Mouse (Mus musculus) layer of hippocampus, adult 11-12 months (tissue): ENCODE data around the gene Fcgrt.
"Not testable (repeated sequence)": the region's sequence is repeated elsewhere in the genome, so short reads cannot be mapped to it uniquely, and the experiment has no call there.

Experiments used
- DNase-seq: peaks from one replicate; pipeline ENCODE4 v3.0.0; 2022; ENCODE audit warnings: low spot score

Gene Fcgrt

GRCm38 (mm10) chr7:45110089-45110488 is 6.4 kb upstream of the Fcgrt start:
- not testable (repeated sequence) for DNase-seq

GRCm38 (mm10) chr7:45107052-45107645 is 3.5 kb upstream of the Fcgrt start:
- DNase-seq: no peak

GRCm38 (mm10) chr7:45106441-45106840 is 2.8 kb upstream of the Fcgrt start:
- DNase-seq: no peak

GRCm38 (mm10) chr7:45105491-45105890 is 1.8 kb upstream of the Fcgrt start:
- no peak for DNase-seq

GRCm38 (mm10) chr7:45104941-45105340 is 1.3 kb upstream of the Fcgrt start:
- no peak for DNase-seq

- no peak for DNase-seq
Observed at GRCm38 (mm10) chr7:45102940-45103585, 588 bp downstream of the Fcgrt start.

GRCm38 (mm10) chr7:45102441-45102840 is 1.2 kb downstream of the Fcgrt start:
- no peak for DNase-seq

GRCm38 (mm10) chr7:45100046-45100445 is 3.6 kb downstream of the Fcgrt start:
- DNase-seq: no peak

- DNase-seq: no peak
Observed at GRCm38 (mm10) chr7:45098541-45099240, 5.0 kb downstream of the Fcgrt start.

- no peak for DNase-seq
Observed at GRCm38 (mm10) chr7:45097479-45097878, 6.2 kb downstream of the Fcgrt start.

GRCm38 (mm10) chr7:45095965-45096364 is 7.7 kb downstream of the Fcgrt start:
- DNase-seq: not testable (repeated sequence)

- no peak for DNase-seq
Observed at GRCm38 (mm10) chr7:45095367-45095766, 8.3 kb downstream of the Fcgrt start.

- no peak for DNase-seq
Observed at GRCm38 (mm10) chr7:45094121-45094520, 9.5 kb downstream of the Fcgrt start.

- DNase-seq: no peak
Observed at GRCm38 (mm10) chr7:45093516-45093905, 10.1 kb downstream of the Fcgrt start.

- no peak for DNase-seq
Observed at GRCm38 (mm10) chr7:45092828-45093515, 10.7 kb downstream of the Fcgrt start.

- DNase-seq: no peak
Observed at GRCm38 (mm10) chr7:45092048-45092447, 11.6 kb downstream of the Fcgrt start, which contains the start of gene Rcn3. Gene Rcn3 (minus strand): TSS chr7:45092221.

GRCm38 (mm10) chr7:45091001-45091990 is 12.4 kb downstream of the Fcgrt start:
- no peak for DNase-seq

GRCm38 (mm10) chr7:45090251-45090977 is 13.2 kb downstream of the Fcgrt start:
- DNase-seq: no peak

GRCm38 (mm10) chr7:45088597-45088996 is 15.1 kb downstream of the Fcgrt start:
- no peak for DNase-seq

GRCm38 (mm10) chr7:45086084-45086483 is 17.6 kb downstream of the Fcgrt start:
- no peak for DNase-seq
